Mouse (Mus musculus) adrenal gland, postnatal 4 days (tissue): ENCODE results near the gene Aagab. TPM values are rescaled to one million over a fixed set of nuclear protein-coding genes. Genes with fewer than 3 reads are reported as not detected.

Source experiments
- DNase-seq, 2 experiments: peaks; one replicate each; pipeline ENCODE4 v3.0.0; 2021 to 2022; ENCODE audit warnings: low spot score in 2 of 2, mixed read lengths in 2 of 2
- total RNA-seq, 2 experiments: library from RNA; stranded (reverse); gene quantifications; 2 replicates each; pipeline ENCODE4 v1.2.3; 2021

Gene Aagab
- total RNA-seq, 2 experiments from 2014 or later, result 23.8 to 24.6 TPM

- DNase-seq, result no peak
These were observed 67.4 kb downstream of the Aagab start for GRCm38 (mm10) chr9:63669816-63670215.

- no peak for DNase-seq
These were observed 70.5 kb downstream of the Aagab start for GRCm38 (mm10) chr9:63672797-63673493.

GRCm38 (mm10) chr9:63673494-63673805 lies 71.0 kb downstream of the Aagab start:
- no peak for DNase-seq

- DNase-seq, result no peak
These were observed 72.2 kb downstream of the Aagab start for GRCm38 (mm10) chr9:63674613-63675012.

GRCm38 (mm10) chr9:63677621-63678020 lies 75.2 kb downstream of the Aagab start:
- DNase-seq, result no peak

GRCm38 (mm10) chr9:63678076-63678475 lies 75.6 kb downstream of the Aagab start:
- DNase-seq, result no peak

GRCm38 (mm10) chr9:63682301-63682700 lies 79.8 kb downstream of the Aagab start:
- no peak for DNase-seq

- DNase-seq, result no peak
These were observed 80.5 kb downstream of the Aagab start for GRCm38 (mm10) chr9:63682943-63683342.

GRCm38 (mm10) chr9:63684277-63684676 lies 81.8 kb downstream of the Aagab start:
- DNase-seq, result no peak

GRCm38 (mm10) chr9:63685352-63685751 lies 82.9 kb downstream of the Aagab start:
- no peak for DNase-seq

- DNase-seq, result no peak
These were observed 85.1 kb downstream of the Aagab start for GRCm38 (mm10) chr9:63687413-63688015.

GRCm38 (mm10) chr9:63690511-63690910 lies 88.1 kb downstream of the Aagab start:
- DNase-seq, result no peak

GRCm38 (mm10) chr9:63691960-63692359 lies 89.5 kb downstream of the Aagab start:
- no peak for DNase-seq

Other genes with a start within 250 kb of the Aagab start
- 10 to 100 TPM; 44.6 to 46.0 TPM for gene Map2k5, start 224.8 kb upstream of the Aagab start, total RNA-seq
- gene 2300009A05Rik, start 203.4 kb upstream of the Aagab start, total RNA-seq, result 10 to 100 TPM; 39.0 to 41.6 TPM
- gene Iqch, start 167 bp upstream of the Aagab start, total RNA-seq, result under 1 TPM in 1 of 2 experiments, not detected in 1; 0.20 TPM
- gene Smad3, start 155.3 kb downstream of the Aagab start, total RNA-seq, result 10 to 100 TPM; 39.6 to 43.5 TPM